Mouse (Mus musculus): ENCODE data around the gene Tsga10. TPM values are rescaled to one million over a fixed set of nuclear protein-coding genes. Genes with fewer than 3 reads are reported as not detected.

The Tsga10 gene
- 12.1 TPM for polyA plus RNA-seq (2014; fragmentation: Illumina TruSeq; extraction: RNeasy Lipid Tissue Mini Kit (QIAGEN cat#74804); ENCODE audit: low read depth, low replicate concordance)

DNA sequence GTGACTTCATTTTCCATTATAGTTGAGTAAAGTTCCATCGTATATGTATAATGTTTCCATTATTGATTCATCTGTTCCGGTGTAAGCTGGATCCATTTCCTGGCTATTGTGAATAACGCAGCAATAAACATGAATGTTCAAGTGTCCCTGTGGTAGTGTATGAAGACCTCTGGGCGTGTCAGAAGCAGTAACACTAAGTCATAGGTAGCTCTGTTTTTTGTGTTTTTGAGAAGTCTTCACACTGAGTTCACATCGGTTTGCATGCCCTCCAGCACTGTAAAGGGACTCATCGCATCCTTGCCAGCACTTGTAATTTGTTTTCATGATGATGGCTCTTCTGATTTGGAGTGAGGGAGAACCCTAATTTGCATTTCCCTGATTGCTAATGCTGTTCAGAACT, at the start of gene Tsga10:
Tsga10 (minus strand) TSS at position 144 of the 400 bp plus-strand sequence.

DNA sequence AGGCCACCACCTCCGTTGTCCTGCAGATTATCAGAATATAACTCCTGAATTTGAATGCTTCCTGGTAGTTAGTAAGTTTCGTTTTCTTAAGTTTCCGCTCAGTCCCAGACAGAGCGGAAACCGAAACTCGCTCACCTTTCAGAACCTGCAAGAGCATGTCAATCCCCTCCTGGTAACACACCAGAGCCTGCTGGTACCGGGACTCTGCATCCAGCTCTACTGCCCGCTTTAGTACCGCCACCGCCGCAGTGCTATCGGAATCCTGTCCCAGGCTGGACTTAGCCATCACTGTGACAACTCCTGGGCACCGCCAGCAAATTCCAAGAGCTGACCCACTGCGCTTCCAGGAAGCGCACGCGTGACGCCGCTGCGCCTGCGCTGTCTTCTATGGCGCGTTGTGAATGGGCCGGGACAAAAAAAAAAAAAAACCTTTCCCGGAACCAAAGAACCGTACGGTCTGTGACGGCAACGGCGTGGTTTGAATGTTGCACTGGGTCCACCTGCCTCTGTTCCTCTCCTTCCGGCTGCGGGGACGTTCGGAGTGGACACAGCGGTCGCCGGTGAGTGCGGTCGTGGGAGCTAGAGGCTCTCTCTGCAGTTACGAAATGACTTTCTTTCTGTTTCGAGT, 23.9 kb upstream of the Tsga10 start, which contains the start of the genes Mitd1 and Mrpl30:
Mitd1 (minus strand) TSS at position 387 of the 628 bp plus-strand sequence.
Mrpl30 (plus strand) TSS at position 453 of the 628 bp plus-strand sequence.

DNA sequence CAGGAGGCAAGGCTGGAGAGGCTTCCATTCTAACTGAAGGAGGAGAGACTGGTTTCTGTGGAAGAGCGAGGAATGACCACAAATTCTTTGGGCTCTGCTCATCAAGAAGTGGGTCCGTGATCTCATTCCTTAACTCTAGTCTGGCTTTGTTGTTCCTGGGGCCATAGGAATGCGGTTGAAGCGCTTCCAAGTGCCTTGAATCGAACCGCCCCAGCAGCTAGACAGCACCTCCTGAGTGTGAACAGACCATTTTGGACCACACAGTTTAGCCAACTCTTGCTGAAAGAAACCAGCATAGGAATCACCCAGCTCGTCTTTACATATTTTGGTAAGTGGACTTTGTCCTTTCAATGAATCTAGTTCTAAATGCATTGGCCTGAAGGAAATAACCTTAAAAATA, 5.5 kb upstream of the Tsga10 start, which contains the start of gene Lipt1:
Lipt1 (plus strand) TSS at position 35 of the 400 bp plus-strand sequence.

DNA sequence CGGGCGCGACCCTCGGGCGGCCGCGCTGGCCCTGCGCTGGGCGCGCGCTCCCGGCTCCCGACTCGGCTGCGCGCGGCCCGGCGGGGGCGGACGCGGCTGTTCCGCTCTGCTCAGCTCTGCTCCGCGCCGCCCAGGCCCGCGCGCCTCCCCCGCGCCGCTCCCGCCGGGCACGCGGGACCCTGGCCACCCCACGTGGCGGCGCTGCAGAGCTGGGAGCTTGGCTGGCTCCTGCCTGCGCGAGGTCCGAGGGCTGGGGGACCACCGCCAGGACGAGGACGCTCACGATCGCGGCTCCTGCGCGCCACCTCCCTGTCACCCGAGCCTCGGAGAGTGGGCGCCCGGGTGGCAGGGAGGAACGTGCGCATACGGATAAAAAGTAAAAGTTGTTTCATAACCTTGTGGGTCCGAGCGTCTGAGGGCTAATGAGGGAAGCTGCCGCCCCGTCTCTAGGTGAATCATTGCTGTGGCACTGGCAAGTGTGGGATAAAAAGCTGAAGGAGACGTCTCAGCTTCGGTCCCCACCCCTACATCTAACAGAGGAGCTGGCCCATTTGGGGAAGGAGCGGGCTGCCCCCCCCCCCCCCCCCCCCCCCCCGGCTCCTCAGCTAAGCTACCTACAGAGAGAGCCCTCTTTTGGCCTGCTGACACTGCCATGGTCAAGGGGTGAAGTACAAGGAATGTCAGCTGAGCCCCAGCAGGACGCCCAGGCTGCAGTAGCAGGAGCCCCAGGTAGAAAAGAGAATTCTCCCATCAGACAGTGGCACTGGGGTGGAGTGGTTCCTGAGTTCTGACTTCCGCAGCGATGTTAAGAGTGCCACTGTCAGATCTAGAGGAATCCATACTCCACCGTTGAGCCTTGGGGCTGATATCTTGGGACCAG, 146.2 kb downstream of the Tsga10 start, which contains the start of gene 2010300C02Rik:
2010300C02Rik (minus strand) TSS at position 325 of the 880 bp plus-strand sequence.

Other genes with a start within 250 kb of the Tsga10 start
- 0.41 TPM for gene 2010300C02Rik, start 146.3 kb downstream of the Tsga10 start, polyA plus RNA-seq (2014; fragmentation: Illumina TruSeq; extraction: RNeasy Lipid Tissue Mini Kit (QIAGEN cat#74804); ENCODE audit: low read depth, low replicate concordance)
- 8.3 TPM for gene Lipt1, start 5.3 kb upstream of the Tsga10 start, polyA plus RNA-seq (2014; fragmentation: Illumina TruSeq; extraction: RNeasy Lipid Tissue Mini Kit (QIAGEN cat#74804); ENCODE audit: low read depth, low replicate concordance)
- gene Mitd1, start 24.0 kb upstream of the Tsga10 start, polyA plus RNA-seq (2014; fragmentation: Illumina TruSeq; extraction: RNeasy Lipid Tissue Mini Kit (QIAGEN cat#74804); ENCODE audit: low read depth, low replicate concordance), result 55.3 TPM
- 292 TPM for gene Mrpl30, start 24.0 kb upstream of the Tsga10 start, polyA plus RNA-seq (2014; fragmentation: Illumina TruSeq; extraction: RNeasy Lipid Tissue Mini Kit (QIAGEN cat#74804); ENCODE audit: low read depth, low replicate concordance)
- not detected for gene Lyg2, start 50.1 kb upstream of the Tsga10 start, polyA plus RNA-seq (2014; fragmentation: Illumina TruSeq; extraction: RNeasy Lipid Tissue Mini Kit (QIAGEN cat#74804); ENCODE audit: low read depth, low replicate concordance)
- not detected for gene Lyg1, start 91.3 kb upstream of the Tsga10 start, polyA plus RNA-seq (2014; fragmentation: Illumina TruSeq; extraction: RNeasy Lipid Tissue Mini Kit (QIAGEN cat#74804); ENCODE audit: low read depth, low replicate concordance)
- gene Txndc9, start 131.5 kb upstream of the Tsga10 start, polyA plus RNA-seq (2014; fragmentation: Illumina TruSeq; extraction: RNeasy Lipid Tissue Mini Kit (QIAGEN cat#74804); ENCODE audit: low read depth, low replicate concordance), result 193 TPM
- gene Eif5b, start 131.6 kb upstream of the Tsga10 start, polyA plus RNA-seq (2014; fragmentation: Illumina TruSeq; extraction: RNeasy Lipid Tissue Mini Kit (QIAGEN cat#74804); ENCODE audit: low read depth, low replicate concordance), result 135 TPM

Data from adrenal gland, adult 10 weeks (tissue).